Mouse (Mus musculus): ENCODE data around the gene Ppt2. TPM values are rescaled to one million over a fixed set of nuclear protein-coding genes. Genes with fewer than 3 reads are reported as not detected.
A peak's percentile ranks its signal among the peaks of the same experiment; 100 is the strongest.

The Ppt2 gene
- polyA plus RNA-seq, 1 experiment = 32.7 TPM

DNA sequence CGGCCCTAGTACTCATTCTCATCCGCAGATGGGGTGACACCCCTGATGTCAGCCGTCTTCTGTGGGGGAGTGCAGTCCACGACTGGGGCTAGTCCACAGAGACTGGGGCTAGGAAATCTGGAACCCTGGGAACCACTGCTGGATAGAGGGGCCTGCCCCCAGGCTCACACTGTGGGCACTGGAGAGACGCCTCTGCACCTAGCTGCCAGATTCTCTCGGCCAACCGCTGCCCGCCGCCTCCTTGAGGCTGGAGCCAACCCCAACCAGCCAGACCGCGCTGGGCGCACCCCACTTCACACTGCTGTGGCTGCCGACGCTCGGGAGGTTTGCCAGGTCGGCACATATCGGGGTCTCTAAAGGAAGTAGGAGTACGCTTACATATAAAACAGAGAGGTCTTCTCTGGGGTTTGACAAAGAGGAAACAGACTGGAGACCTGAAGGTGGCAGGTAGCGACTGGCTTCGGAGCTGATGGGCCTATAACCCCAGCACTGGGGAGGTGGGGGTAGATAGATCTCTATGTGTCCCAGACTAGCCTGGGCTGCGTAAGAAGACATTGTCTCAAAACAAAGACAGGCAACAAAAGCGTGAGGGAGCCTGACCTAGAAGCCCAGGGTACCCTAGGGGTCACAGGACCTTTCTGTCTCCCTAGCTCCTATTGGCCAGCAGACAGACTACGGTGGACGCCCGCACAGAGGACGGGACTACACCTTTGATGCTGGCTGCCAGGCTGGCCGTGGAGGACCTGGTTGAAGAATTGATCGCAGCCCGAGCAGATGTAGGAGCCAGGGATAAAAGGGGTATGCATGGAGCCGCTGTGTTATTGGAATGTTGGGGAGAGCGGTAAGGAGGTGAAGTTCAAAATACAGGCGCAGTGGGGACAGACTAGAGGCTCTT lies 42.2 kb downstream of the Ppt2 start:
- Histone ChIP-seq H3K4me3 (ENCODE audit: insufficient read depth, low read length) (peak overlapping the region; percentile 56), H3K27ac (ENCODE audit: insufficient read depth, low read length) (peak overlapping the region; percentile 94; the same call in 1 of the 2 replicates), H3K4me1 (ENCODE audit: control insufficient read depth, insufficient read depth, low read length) (peaks cover 5% of the 10 kb centered on the region; the same call in 1 of the 2 replicates)
- TF ChIP-seq POLR2A (IDR thresholded peaks at IDR 0.05; ENCODE audit: extremely low read depth, insufficient read depth, low read length) (no peak), CTCF (IDR thresholded peaks at IDR 0.05; ENCODE audit: extremely low read depth, insufficient read depth, low read length) (no peak)

DNA sequence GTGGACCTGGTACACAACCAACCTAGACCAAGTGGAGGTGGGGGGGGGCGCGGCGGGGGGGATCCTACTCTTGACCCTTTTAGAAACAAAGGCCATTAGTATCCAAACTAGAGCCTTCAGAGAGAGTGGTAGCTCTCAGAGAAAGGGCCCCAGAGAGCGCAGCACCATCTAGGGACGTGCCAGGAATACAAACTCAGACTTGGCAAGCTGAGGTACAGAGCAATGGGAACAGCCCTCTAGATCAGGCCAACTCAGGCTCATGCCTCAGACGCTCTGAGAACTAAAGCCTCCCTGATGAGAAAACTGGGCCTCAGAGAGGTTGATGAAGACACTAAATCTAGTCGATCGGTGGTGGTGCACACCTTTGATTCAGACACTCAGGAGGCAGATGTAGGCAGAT lies 43.2 kb downstream of the Ppt2 start:
- Histone ChIP-seq H3K4me3 (ENCODE audit: insufficient read depth, low read length) (no peak overlapping the region), H3K27ac (ENCODE audit: insufficient read depth, low read length) (no peak overlapping the region), H3K4me1 (ENCODE audit: control insufficient read depth, insufficient read depth, low read length) (peaks cover 5% of the 10 kb centered on the region; the same call in 1 of the 2 replicates)
- TF ChIP-seq CTCF (IDR thresholded peaks at IDR 0.05; ENCODE audit: extremely low read depth, insufficient read depth, low read length) (no peak), POLR2A (IDR thresholded peaks at IDR 0.05; ENCODE audit: extremely low read depth, insufficient read depth, low read length) (no peak)

DNA sequence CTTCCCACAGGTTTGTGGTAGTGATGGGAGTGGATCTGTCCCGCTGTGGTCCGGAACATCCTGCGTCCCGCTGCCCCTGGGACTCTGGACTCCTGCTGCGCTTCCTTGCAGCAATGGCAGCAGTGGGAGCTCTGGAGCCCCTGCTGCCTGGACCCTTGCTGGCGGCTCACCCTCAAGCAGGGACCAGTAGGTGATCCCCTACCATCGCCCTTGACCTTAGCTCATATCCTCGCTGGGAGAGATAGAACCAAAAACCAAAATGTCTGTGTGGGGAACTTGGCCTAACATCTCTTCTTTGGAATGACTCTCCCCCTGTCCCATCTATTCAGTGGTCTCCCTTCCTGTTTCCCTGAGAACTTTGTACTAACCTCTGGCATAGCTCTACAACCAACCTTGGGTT lies 44.5 kb downstream of the Ppt2 start:
- Histone ChIP-seq H3K4me3 (ENCODE audit: insufficient read depth, low read length) (no peak overlapping the region), H3K27ac (ENCODE audit: insufficient read depth, low read length) (no peak overlapping the region), H3K4me1 (ENCODE audit: control insufficient read depth, insufficient read depth, low read length) (peaks cover 5% of the 10 kb centered on the region; the same call in 1 of the 2 replicates)
- TF ChIP-seq CTCF (IDR thresholded peaks at IDR 0.05; ENCODE audit: extremely low read depth, insufficient read depth, low read length) = no peak
- no peak for TF ChIP-seq POLR2A (IDR thresholded peaks at IDR 0.05; ENCODE audit: extremely low read depth, insufficient read depth, low read length)

DNA sequence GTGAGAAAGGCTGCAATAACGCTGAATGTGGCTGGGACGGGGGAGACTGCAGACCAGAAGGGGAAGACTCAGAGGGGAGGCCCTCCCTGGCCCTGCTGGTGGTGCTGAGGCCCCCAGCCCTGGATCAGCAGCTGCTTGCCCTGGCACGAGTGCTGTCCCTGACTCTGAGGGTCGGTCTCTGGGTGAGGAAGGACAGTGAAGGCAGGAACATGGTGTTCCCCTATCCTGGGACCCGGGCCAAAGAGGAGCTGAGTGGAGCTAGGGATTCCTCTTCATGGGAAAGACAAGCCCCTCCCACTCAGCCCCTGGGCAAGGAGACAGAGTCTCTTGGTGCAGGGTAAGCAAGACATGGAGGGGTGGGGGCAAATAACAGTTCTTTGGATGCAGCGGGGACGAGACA lies 44.9 kb downstream of the Ppt2 start:
- no peak overlapping the region for H3K27ac ChIP-seq (ENCODE audit: insufficient read depth, low read length)
- no peak overlapping the region for H3K4me3 ChIP-seq (ENCODE audit: insufficient read depth, low read length)
- no peak for TF ChIP-seq POLR2A (IDR thresholded peaks at IDR 0.05; ENCODE audit: extremely low read depth, insufficient read depth, low read length)
- TF ChIP-seq CTCF (IDR thresholded peaks at IDR 0.05; ENCODE audit: extremely low read depth, insufficient read depth, low read length) = no peak
- peaks cover 5% of the 10 kb centered on the region; the same call in 1 of the 2 replicates for H3K4me1 ChIP-seq (ENCODE audit: control insufficient read depth, insufficient read depth, low read length)

GRCm38 (mm10) chr17:34582528-34582927 lies 45.8 kb downstream of the Ppt2 start:
- no peak overlapping the region for H3K27ac ChIP-seq (ENCODE audit: insufficient read depth, low read length)
- no peak for TF ChIP-seq CTCF (IDR thresholded peaks at IDR 0.05; ENCODE audit: extremely low read depth, insufficient read depth, low read length)
- no peak for TF ChIP-seq POLR2A (IDR thresholded peaks at IDR 0.05; ENCODE audit: extremely low read depth, insufficient read depth, low read length)
- H3K4me3 ChIP-seq (ENCODE audit: insufficient read depth, low read length) = no peak overlapping the region
- 0 out of 2 replicates have a peak, but pooled peaks cover 2% of the 10 kb centered on the region for H3K4me1 ChIP-seq (ENCODE audit: control insufficient read depth, insufficient read depth, low read length)

- no peak for TF ChIP-seq POLR2A (IDR thresholded peaks at IDR 0.05; ENCODE audit: extremely low read depth, insufficient read depth, low read length)
- TF ChIP-seq CTCF (IDR thresholded peaks at IDR 0.05; ENCODE audit: extremely low read depth, insufficient read depth, low read length) = no peak
- Histone ChIP-seq H3K4me1 (ENCODE audit: control insufficient read depth, insufficient read depth, low read length) (no peaks in the 10 kb centered on the region), H3K4me3 (ENCODE audit: insufficient read depth, low read length) (no peak overlapping the region), H3K27ac (ENCODE audit: insufficient read depth, low read length) (no peak overlapping the region)
Measured at GRCm38 (mm10) chr17:34578070-34578469, 50.2 kb downstream of the Ppt2 start.

GRCm38 (mm10) chr17:34576577-34576976 lies 51.7 kb downstream of the Ppt2 start:
- Histone ChIP-seq H3K4me1 (ENCODE audit: control insufficient read depth, insufficient read depth, low read length) (no peaks in the 10 kb centered on the region), H3K4me3 (ENCODE audit: insufficient read depth, low read length) (no peak overlapping the region), H3K27ac (ENCODE audit: insufficient read depth, low read length) (no peak overlapping the region)
- no peak for TF ChIP-seq POLR2A (IDR thresholded peaks at IDR 0.05; ENCODE audit: extremely low read depth, insufficient read depth, low read length)
- TF ChIP-seq CTCF (IDR thresholded peaks at IDR 0.05; ENCODE audit: extremely low read depth, insufficient read depth, low read length) = no peak

DNA sequence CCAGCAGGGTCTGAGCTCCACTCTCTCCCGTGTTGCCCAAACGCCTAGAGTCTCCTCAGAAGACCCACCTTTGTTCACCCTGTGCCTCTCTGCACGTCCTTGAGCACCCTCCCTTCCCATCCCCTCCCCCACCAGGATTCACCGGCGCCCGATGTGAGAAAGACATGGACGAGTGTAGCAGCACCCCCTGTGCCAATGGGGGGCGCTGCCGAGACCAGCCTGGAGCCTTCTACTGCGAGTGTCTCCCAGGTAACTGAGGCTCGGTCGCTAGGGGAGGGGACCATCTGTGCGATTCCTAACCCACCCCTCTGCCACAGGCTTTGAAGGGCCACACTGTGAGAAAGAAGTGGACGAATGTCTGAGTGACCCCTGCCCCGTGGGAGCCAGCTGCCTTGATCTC lies 55.9 kb downstream of the Ppt2 start:
- H3K4me1 ChIP-seq (ENCODE audit: control insufficient read depth, insufficient read depth, low read length) = no peaks in the 10 kb centered on the region
- H3K4me3 ChIP-seq (ENCODE audit: insufficient read depth, low read length) = no peak overlapping the region
- TF ChIP-seq POLR2A (IDR thresholded peaks at IDR 0.05; ENCODE audit: extremely low read depth, insufficient read depth, low read length) (no peak), CTCF (IDR thresholded peaks at IDR 0.05; ENCODE audit: extremely low read depth, insufficient read depth, low read length) (no peak)
- no peak overlapping the region for H3K27ac ChIP-seq (ENCODE audit: insufficient read depth, low read length)

DNA sequence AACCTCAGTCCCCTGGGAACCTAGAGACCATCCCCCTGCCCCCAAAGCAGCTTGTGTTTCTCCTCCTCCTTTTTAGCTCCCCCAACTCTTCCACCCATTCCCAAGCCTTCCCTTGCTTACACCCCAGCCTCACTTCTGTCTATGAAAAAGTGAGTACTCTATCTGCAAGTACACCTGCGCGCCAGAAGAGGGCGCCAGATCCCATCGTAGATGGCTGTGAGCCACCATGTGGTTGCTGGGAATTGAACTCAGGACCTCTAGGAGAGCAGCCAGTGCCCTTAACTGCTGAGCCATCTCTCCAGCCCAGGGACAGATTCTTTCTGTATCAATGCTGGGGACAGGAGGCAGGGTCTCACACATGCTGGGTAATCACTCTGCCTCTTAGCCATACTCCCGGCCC lies 56.4 kb downstream of the Ppt2 start:
- H3K27ac ChIP-seq (ENCODE audit: insufficient read depth, low read length) = no peak overlapping the region
- TF ChIP-seq CTCF (IDR thresholded peaks at IDR 0.05; ENCODE audit: extremely low read depth, insufficient read depth, low read length) (peak; percentile 28; the same call in 1 of the 2 replicates), POLR2A (IDR thresholded peaks at IDR 0.05; ENCODE audit: extremely low read depth, insufficient read depth, low read length) (no peak)
- no peak overlapping the region for H3K4me3 ChIP-seq (ENCODE audit: insufficient read depth, low read length)
- no peaks in the 10 kb centered on the region for H3K4me1 ChIP-seq (ENCODE audit: control insufficient read depth, insufficient read depth, low read length)

GRCm38 (mm10) chr17:34569919-34570318 lies 58.4 kb downstream of the Ppt2 start:
- Histone ChIP-seq H3K4me1 (ENCODE audit: control insufficient read depth, insufficient read depth, low read length) (no peaks in the 10 kb centered on the region), H3K27ac (ENCODE audit: insufficient read depth, low read length) (no peak overlapping the region), H3K4me3 (ENCODE audit: insufficient read depth, low read length) (no peak overlapping the region)
- TF ChIP-seq POLR2A (IDR thresholded peaks at IDR 0.05; ENCODE audit: extremely low read depth, insufficient read depth, low read length) = no peak
- TF ChIP-seq CTCF (IDR thresholded peaks at IDR 0.05; ENCODE audit: extremely low read depth, insufficient read depth, low read length) = no peak

Measured in cortical plate, adult 2 months (tissue).